Mouse (Mus musculus): ENCODE data around the gene Atxn3.

DNA sequence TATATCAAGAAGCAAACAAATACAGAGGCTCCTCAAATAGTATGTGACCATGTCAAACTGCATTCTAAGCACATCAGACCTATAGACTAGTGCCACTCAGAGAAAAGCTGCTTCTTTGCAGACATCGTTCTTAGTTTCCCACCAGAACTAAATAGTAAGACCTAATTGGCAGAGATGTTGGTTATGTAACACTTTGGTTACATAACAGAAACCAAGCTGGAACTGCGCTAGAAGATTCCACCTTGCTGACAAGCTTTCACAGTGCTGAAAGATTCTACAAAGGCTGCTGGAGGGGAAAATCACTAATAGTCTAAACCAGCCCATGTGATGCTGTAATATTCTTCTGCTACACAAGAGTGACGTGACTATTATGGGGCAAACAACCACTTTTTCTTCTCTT lies 22.8 kb downstream of the Atxn3 start:
- no peak for TF ChIP-seq POLR2A (IDR thresholded peaks at IDR 0.05; ENCODE audit: borderline replicate concordance, low read depth, low read length)
- TF ChIP-seq CTCF (IDR thresholded peaks at IDR 0.05; ENCODE audit: low read depth, low read length), result no peak
